Mouse (Mus musculus) CD4-positive helper T cell, adult 2 months (primary cell): ENCODE data around the gene Ttc30a1.

Source experiments
- DNase-seq: peaks from one replicate; pipeline ENCODE4 v3.0.0-alpha.2; 2012; ENCODE audit warnings: low read depth, missing footprints, low spot score

Gene Ttc30a1

DNA sequence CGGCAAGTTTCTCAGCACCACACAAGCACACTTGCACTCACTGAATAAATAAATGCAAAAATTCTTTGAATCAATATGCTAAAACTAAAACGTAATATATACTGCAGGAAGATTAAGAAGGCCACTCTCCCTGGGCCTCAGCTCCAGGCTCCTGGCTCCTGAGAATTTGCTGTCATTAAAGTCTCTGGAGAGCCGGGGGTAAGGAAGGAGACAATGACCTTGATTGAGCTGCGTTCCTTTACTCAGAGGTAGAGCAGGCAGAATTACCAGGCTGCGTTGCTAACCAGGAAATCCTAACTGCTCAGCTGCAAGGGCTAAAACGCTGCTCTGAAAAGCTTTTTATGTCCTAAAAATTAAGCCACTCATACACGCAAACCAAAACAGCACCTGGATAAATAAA, 48.2 kb downstream of the Ttc30a1 start:
- DNase-seq, result no peak

DNA sequence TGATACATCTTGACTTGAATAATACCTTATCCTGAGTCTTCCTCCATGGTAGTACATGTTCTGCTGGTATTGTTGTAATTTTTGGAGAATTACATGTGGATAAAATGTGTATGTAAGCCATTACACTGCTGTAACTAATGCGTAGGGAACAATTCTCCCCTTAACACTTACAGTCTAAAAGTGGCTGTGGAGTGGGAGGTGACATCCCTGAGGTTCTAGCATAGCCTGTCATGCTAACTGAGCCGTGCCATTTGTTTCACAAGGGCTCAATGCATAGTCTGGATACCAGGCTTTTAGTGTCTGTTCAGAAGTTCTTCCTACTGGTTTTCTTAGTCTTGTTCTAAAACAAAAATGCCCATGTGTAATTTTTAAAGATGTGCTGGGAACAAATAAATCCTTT, 50.8 kb downstream of the Ttc30a1 start:
- no peak for DNase-seq

DNA sequence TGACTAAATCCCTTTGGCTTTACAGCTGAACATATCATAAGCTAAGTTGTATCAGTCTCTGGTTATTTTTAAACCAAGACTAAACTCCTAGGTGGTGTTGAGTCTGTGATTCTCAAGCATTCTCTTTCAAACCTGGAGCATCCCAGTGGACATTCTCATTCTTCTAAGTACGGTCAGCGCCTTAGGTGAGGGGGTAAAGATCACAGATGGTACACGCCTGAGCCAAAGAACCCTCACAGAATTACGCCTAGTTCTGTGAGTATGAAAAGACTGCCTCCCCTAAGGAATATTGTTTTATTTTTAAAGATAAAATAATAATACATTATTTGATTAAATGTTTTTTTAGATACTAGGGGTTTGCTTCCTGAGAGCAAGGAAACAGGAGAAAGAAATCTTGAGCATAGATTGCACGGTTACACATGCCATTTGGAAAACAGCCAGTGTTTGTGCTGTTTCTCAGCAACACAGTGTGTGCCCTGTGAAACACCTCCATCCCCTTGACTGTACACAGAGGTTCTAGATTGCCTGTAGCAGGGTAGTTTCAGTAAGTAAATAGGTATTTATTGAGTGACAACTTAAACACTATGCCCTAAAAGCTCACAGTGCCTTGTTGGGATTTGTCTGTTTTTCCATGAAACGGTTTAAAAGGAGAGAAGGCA, 51.9 kb downstream of the Ttc30a1 start:
- no peak for DNase-seq

DNA sequence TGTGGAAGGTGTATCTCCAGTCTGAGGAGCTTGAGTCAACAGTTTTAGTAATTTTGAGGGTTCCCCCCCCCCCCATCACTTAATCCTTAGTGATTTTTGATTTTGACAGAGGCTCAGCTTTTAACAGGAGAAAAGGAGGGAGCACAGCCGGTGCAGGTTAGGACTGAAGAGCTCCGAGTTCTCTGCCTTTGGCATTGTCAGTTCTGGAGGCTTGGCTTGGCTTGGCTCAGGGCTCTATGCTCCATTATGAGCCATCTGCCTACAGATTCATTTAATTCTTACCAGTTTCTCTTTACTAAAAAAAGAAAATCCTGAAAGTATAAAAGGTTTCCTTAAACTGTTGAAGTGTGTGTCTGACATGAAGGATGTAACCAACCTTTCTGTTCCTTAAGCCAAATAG, 52.6 kb downstream of the Ttc30a1 start:
- no peak for DNase-seq
